ENCODE assay signal across 7 mouse cellular contexts in the genomic region with DNA sequence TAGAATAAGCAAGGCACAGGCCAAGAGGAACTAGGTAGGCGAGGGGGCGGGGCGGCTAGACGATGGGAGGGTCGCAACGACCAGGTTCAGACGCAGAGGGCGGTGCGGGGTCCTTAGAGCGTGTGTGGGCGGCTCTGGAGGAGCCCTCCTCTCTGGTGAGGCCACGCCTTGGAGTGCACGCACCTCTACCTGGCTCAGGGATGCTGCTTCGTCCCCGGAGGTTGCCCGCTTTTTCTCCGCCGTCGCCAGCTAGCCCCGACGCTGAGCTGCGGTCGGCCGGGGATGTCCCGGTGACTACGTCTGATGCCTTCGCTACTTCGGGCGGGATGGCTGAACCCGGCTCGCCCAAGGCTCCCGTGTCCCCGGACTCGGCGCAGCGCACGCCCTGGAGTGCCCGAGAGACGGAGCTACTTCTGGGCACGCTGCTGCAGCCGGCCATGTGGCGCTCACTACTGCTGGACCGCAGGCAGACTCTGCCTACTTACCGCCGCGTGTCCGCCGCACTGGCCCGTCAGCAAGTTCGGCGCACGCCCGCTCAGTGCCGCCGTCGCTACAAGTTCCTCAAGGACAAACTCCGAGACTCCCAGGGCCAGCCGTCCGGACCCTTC. TPM values are rescaled to one million over a fixed set of nuclear protein-coding genes. Genes with fewer than 3 reads are reported as not detected.
DNase-seq lines count a peak whose midpoint lies in the region; ATAC-seq lines count a peak whose summit lies in the region.

TSS of gene Utf1 (plus strand) at position 116 of the 608 bp plus-strand sequence.

- H3K4me2 ChIP-seq in limb, embryonic 12.5 days = peak within 1 kb of the TSS; percentile 56
- H3K4me2 ChIP-seq in midbrain, embryonic 14.5 days (ENCODE audit: low read length) = peak within 1 kb of the TSS; percentile 47

- under 1% methylated on average over 59 of the region's 59 CpGs for WGBS in limb, embryonic 12.5 days
- under 1% methylated on average over 59 of the region's 59 CpGs for WGBS in midbrain, embryonic 14.5 days

- 0 out of 2 replicates have a peak, but pooled peaks cover 12% of the 10 kb centered on the region for H3K4me1 ChIP-seq in limb, embryonic 12.5 days (replicated peaks)
- H3K4me1 ChIP-seq in midbrain, embryonic 14.5 days (ENCODE audit: control insufficient read depth, insufficient read depth, low read length) = no peaks in the 10 kb centered on the region

- peak within 1 kb of the TSS; percentile 42; the same call in 1 of the 2 replicates for H3K9ac ChIP-seq in limb, embryonic 12.5 days (replicated peaks)
- peak within 1 kb of the TSS; percentile 31; the same call in 1 of the 2 replicates for H3K9ac ChIP-seq in midbrain, embryonic 14.5 days (replicated peaks; ENCODE audit: low read length)

- no peaks in the 10 kb centered on the region for H3K9me3 ChIP-seq in limb, embryonic 12.5 days
- no peaks in the 10 kb centered on the region for H3K9me3 ChIP-seq in midbrain, embryonic 14.5 days (ENCODE audit: control insufficient read depth, low read length)

- peaks cover 93% of the 10 kb centered on the region for H3K27me3 ChIP-seq in limb, embryonic 12.5 days
- peaks cover 74% of the 10 kb centered on the region for H3K27me3 ChIP-seq in midbrain, embryonic 14.5 days (ENCODE audit: control insufficient read depth, insufficient read depth, low read length)

- H3K36me3 ChIP-seq in limb, embryonic 12.5 days = no peaks in the 10 kb centered on the region
- no peaks in the 10 kb centered on the region for H3K36me3 ChIP-seq in midbrain, embryonic 14.5 days (ENCODE audit: control insufficient read depth, insufficient read depth, low read length)

- DNase-seq in thymus, postnatal 14 days = peak; percentile 27
- DNase-seq in thymus, adult 18-20 months = no peak
- peak; percentile 60 for DNase-seq in embryo, embryonic 10.5 days (ENCODE audit: low spot score)
- peak; percentile 26 for DNase-seq in heart, postnatal 4 days
- peak; percentile 47 for DNase-seq in midbrain, embryonic 14.5 days
- DNase-seq in MN1 (ENCODE audit: low spot score) = no peak

- no peak within 1 kb of the TSS for H3K27ac ChIP-seq in limb, embryonic 12.5 days
- H3K27ac ChIP-seq in midbrain, embryonic 14.5 days (replicated peaks; ENCODE audit: low read depth, low read length) = no peak within 1 kb of the TSS

- H3K4me3 ChIP-seq in limb, embryonic 12.5 days (replicated peaks) = peak within 1 kb of the TSS; percentile 37
- peak within 1 kb of the TSS; percentile 28 for H3K4me3 ChIP-seq in midbrain, embryonic 14.5 days (replicated peaks; ENCODE audit: low read depth, low read length)

- ATAC-seq in limb, embryonic 12.5 days (ENCODE audit: insufficient number of reproducible peaks, insufficient read depth, low FRiP score, low TSS enrichment, low read depth) = peak; percentile 65; the same call in 1 of the 2 replicates
- ATAC-seq in midbrain, embryonic 14.5 days (ENCODE audit: low FRiP score, low TSS enrichment) = no peak

RNA-seq across cellular contexts. Expression of gene Utf1, which starts in this region (rescaled TPM):
- not detected for total RNA-seq in heart, postnatal 4 days (2021)
- polyA plus RNA-seq in limb, embryonic 12.5 days (2016; fragmentation: Nextera tagmentation; extraction: Ambion mirVana) = 0.23 and 0.34 TPM in 2 replicates
- not detected in 2 replicates for polyA plus RNA-seq in midbrain, embryonic 14.5 days (2014; fragmentation: Nextera tagmentation; extraction: Ambion mirVana)

Comparison
In these comparisons a context has a peak if more than half of its experiments do, and no peak if none do; other contexts are left out.
1. DNase-seq: peak in thymus, postnatal 14 days (single experiment) and embryo, embryonic 10.5 days (single experiment); none in thymus, adult 18-20 months (0 of 2) and MN1 (single experiment).
2. Peak in DNase-seq in heart, postnatal 4 days; RNA of the gene not detected or under 1 TPM.
3. Peak in ATAC-seq, H3K4me3 ChIP-seq, H3K9ac ChIP-seq and H3K4me2 ChIP-seq in limb, embryonic 12.5 days; RNA of the gene not detected or under 1 TPM.
4. Peak in DNase-seq, H3K4me3 ChIP-seq, H3K9ac ChIP-seq and H3K4me2 ChIP-seq in midbrain, embryonic 14.5 days; RNA of the gene not detected or under 1 TPM.